ENCODE assay signal across 11 mouse cellular contexts in genomic region chr12:110156441-110156840, GRCm38 (mm10).
DNase-seq lines count a peak whose midpoint lies in the region; ATAC-seq lines count a peak whose summit lies in the region.
"Had no signal": no experiment of that assay in that cellular context is flagged by ENCODE, and none has a peak within 500 bp of the region (broad histone marks: within the 10 kb centered on the region; RNA-seq: fewer than 3 reads in every experiment).

No protein-coding gene starts in this region.

- ATAC-seq in cerebellum, adult (ENCODE audit: insufficient number of reproducible peaks, low FRiP score, low TSS enrichment) = no peak
- ATAC-seq: intestine, embryonic 15.5 days; Patski had no signal

- DNase-seq in cerebellum, postnatal 25 days = peak; percentile 9 to 23
- peak; percentile 70 for DNase-seq in adrenal gland, postnatal 14 days
- peak; percentile 71 to 76 for DNase-seq in kidney, postnatal 36 days
- DNase-seq in lung, postnatal 10 days = peak; percentile 30
- no peak for DNase-seq in testis, postnatal 10 days (ENCODE audit: low spot score)
- no peak for DNase-seq in thymus, postnatal 25 days
- no peak for DNase-seq in frontal cortex, postnatal 36 days (ENCODE audit: low spot score in 2 of 2)
- DNase-seq: gastrocnemius, postnatal 25 days had no signal

Comparison
In these comparisons a context has a peak if more than half of its experiments do, and no peak if none do; other contexts are left out.
1. DNase-seq: peak in cerebellum, postnatal 25 days (2 of 2), adrenal gland, postnatal 14 days (single experiment), kidney, postnatal 36 days (2 of 2) and lung, postnatal 10 days (single experiment); none in testis, postnatal 10 days (single experiment), thymus, postnatal 25 days (single experiment) and frontal cortex, postnatal 36 days (0 of 2).